Mouse (Mus musculus): ENCODE measurements around the gene Gcsam. TPM values are rescaled to one million over a fixed set of nuclear protein-coding genes. Genes with fewer than 3 reads are reported as not detected.

Gcsam gene
- total and polyA plus RNA-seq, 3 experiments: not detected

GRCm38 (mm10) chr16:45643944-45644343, 33.8 kb downstream of the Gcsam start:
- Histone ChIP-seq H3K27me3 (replicated peaks) (no peaks in the 10 kb centered on the region), H3K4me2 (ENCODE audit: insufficient read depth, low read depth, poor library complexity, severe bottlenecking) (no peak overlapping the region), H3K4me1 (ENCODE audit: control insufficient read depth in 1 of 2, insufficient read depth in 2 of 2) (peaks cover 9 to 32% of the 10 kb centered on the region in 2 experiments; a peak in 3 of 4 replicates), H3K9ac (ENCODE audit: insufficient read depth, low read depth) (no peak overlapping the region), H3K36me3 (replicated peaks in 1 of 2; ENCODE audit: control insufficient read depth in 1 of 2, insufficient read depth in 1 of 2, low read length in 1 of 2) (no peaks in the 10 kb centered on the region), H3K79me2 (replicated peaks; ENCODE audit: control insufficient read depth, extremely low read depth, insufficient read depth, poor library complexity, severe bottlenecking) (no peaks in the 10 kb centered on the region), H3K9me3 (replicated peaks; ENCODE audit: low read length) (peaks cover 2% of the 10 kb centered on the region), H3K4me3 (replicated peaks in 1 of 3; ENCODE audit: low read depth in 2 of 3, low read length in 2 of 3, poor library complexity in 1 of 3) (no peak overlapping the region), H3K27ac (ENCODE audit: insufficient read depth, low read depth) (no peak overlapping the region)
- TF ChIP-seq CHD1 (IDR thresholded peaks at IDR 0.05; ENCODE audit: low read depth, low read length) (no peak), NELFE (IDR thresholded peaks at IDR 0.05; ENCODE audit: low read depth, low read length) (no peak)
- dilution Hi-C loops (cut with MboI; ENCODE audit: extremely low pct_ligation_motif_present, extremely low pct_unique_long_range_greater_than_20kb, low sequenced_read_pairs) (no loop called here), in situ Hi-C loops (cut with MboI; ENCODE audit: low pct_ligation_motif_present, low pct_unique_long_range_greater_than_20kb, low sequenced_read_pairs) (loop anchor here (25.0 kb wide), 1 partner anchor 332 kb away; no protein-coding TSS in a partner anchor)
- DNase-seq (ENCODE audit: extremely low read depth): no peak

DNA sequence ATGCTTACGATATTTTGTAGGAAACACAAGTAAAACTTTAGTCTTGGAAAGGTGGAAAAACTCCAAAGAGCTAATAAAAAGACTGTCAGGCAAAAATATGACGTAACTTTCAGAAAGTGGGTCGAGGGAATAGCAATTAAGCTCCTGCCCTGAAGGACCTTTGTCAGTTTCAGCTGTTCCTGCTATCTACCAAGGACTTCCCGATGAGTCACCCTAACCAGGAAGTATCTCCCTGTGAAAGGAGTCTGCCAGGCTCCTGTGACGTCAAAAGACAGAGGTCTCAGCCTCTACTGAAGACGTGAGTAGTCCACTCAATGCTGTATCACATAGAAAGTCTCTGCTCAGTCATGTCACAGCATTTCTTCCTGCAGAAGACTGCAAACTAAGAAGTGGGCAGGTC, 34.2 kb downstream of the Gcsam start:
- Histone ChIP-seq H3K9me3 (replicated peaks; ENCODE audit: low read length) (peaks cover 2% of the 10 kb centered on the region), H3K4me3 (replicated peaks in 1 of 3; ENCODE audit: low read depth in 2 of 3, low read length in 2 of 3, poor library complexity in 1 of 3) (no peak overlapping the region), H3K27me3 (replicated peaks) (no peaks in the 10 kb centered on the region), H3K4me2 (ENCODE audit: insufficient read depth, low read depth, poor library complexity, severe bottlenecking) (no peak overlapping the region), H3K9ac (ENCODE audit: insufficient read depth, low read depth) (no peak overlapping the region), H3K79me2 (replicated peaks; ENCODE audit: control insufficient read depth, extremely low read depth, insufficient read depth, poor library complexity, severe bottlenecking) (no peaks in the 10 kb centered on the region), H3K36me3 (replicated peaks in 1 of 2; ENCODE audit: control insufficient read depth in 1 of 2, insufficient read depth in 1 of 2, low read length in 1 of 2) (no peaks in the 10 kb centered on the region), H3K4me1 (ENCODE audit: control insufficient read depth in 1 of 2, insufficient read depth in 2 of 2) (peaks cover 9 to 32% of the 10 kb centered on the region in 2 experiments; a peak in 3 of 4 replicates), H3K27ac (ENCODE audit: insufficient read depth, low read depth) (no peak overlapping the region)
- dilution Hi-C loops (cut with MboI; ENCODE audit: extremely low pct_ligation_motif_present, extremely low pct_unique_long_range_greater_than_20kb, low sequenced_read_pairs) (no loop called here), in situ Hi-C loops (cut with MboI; ENCODE audit: low pct_ligation_motif_present, low pct_unique_long_range_greater_than_20kb, low sequenced_read_pairs) (loop anchor here (25.0 kb wide), 1 partner anchor 332 kb away; no protein-coding TSS in a partner anchor)
- DNase-seq (ENCODE audit: extremely low read depth): no peak
- 0 out of 2 replicates have a peak, but pooled peaks have one; percentile 7 for TF ChIP-seq JUND (conservative IDR thresholded peaks at IDR 0.05; ENCODE audit: low read depth, low read length)
- no peak for TF ChIP-seq MAFK (IDR thresholded peaks at IDR 0.05; ENCODE audit: insufficient replicate concordance, low read length)
- peak; percentile 36; the same call in 1 of the 2 replicates for TF ChIP-seq ELF1 (IDR thresholded peaks at IDR 0.05; ENCODE audit: low read depth, low read length)

GRCm38 (mm10) chr16:45651497-45651896, 41.3 kb downstream of the Gcsam start:
- no peak for TF ChIP-seq ELF1 (IDR thresholded peaks at IDR 0.05; ENCODE audit: low read depth, low read length)
- no peak for TF ChIP-seq MEF2A (IDR thresholded peaks at IDR 0.05; ENCODE audit: borderline replicate concordance, low read depth, low read length)
- TF ChIP-seq MAX (IDR thresholded peaks at IDR 0.05; ENCODE audit: low read length): no peak
- no peak for TF ChIP-seq POLR2AphosphoS2 (IDR thresholded peaks at IDR 0.05; ENCODE audit: low read depth, low read length)
- no peak for TF ChIP-seq POLR2A (IDR thresholded peaks at IDR 0.05; ENCODE audit: low read depth, low read length)
- TF ChIP-seq JUN (IDR thresholded peaks at IDR 0.05; ENCODE audit: insufficient read depth, low read depth, low read length): no peak
- TF ChIP-seq CTCF (conservative IDR thresholded peaks at IDR 0.05 in 1 of 2, IDR thresholded peaks at IDR 0.05 in 1 of 2; ENCODE audit: low read depth in 2 of 2, low read length in 2 of 2): no peak
- no peak overlapping the region for H3K4me3 ChIP-seq (replicated peaks in 1 of 3; ENCODE audit: low read depth in 2 of 3, low read length in 2 of 3, poor library complexity in 1 of 3)
- no peaks in the 10 kb centered on the region for H3K79me2 ChIP-seq (replicated peaks; ENCODE audit: control insufficient read depth, extremely low read depth, insufficient read depth, poor library complexity, severe bottlenecking)
- no peak overlapping the region for H3K27ac ChIP-seq (ENCODE audit: insufficient read depth, low read depth)
- no peaks in the 10 kb centered on the region for H3K27me3 ChIP-seq (replicated peaks)
- no peak overlapping the region for H3K4me2 ChIP-seq (ENCODE audit: insufficient read depth, low read depth, poor library complexity, severe bottlenecking)
- in situ Hi-C loops (cut with MboI; ENCODE audit: low pct_ligation_motif_present, low pct_unique_long_range_greater_than_20kb, low sequenced_read_pairs) (no loop called here), dilution Hi-C loops (cut with MboI; ENCODE audit: extremely low pct_ligation_motif_present, extremely low pct_unique_long_range_greater_than_20kb, low sequenced_read_pairs) (no loop called here)
- H3K9ac ChIP-seq (ENCODE audit: insufficient read depth, low read depth): no peak overlapping the region
- H3K9me3 ChIP-seq (replicated peaks; ENCODE audit: low read length): no peaks in the 10 kb centered on the region
- peaks cover 6 to 21% of the 10 kb centered on the region in 2 experiments; a peak in 3 of 4 replicates for H3K4me1 ChIP-seq (ENCODE audit: control insufficient read depth in 1 of 2, insufficient read depth in 2 of 2)
- DNase-seq (ENCODE audit: extremely low read depth): no peak
- no peaks in the 10 kb centered on the region for H3K36me3 ChIP-seq (replicated peaks in 1 of 2; ENCODE audit: control insufficient read depth in 1 of 2, insufficient read depth in 1 of 2, low read length in 1 of 2)
